Mouse (Mus musculus) myocyte (in vitro differentiated cells): ENCODE data around the gene Gm43064. TPM values are rescaled to one million over a fixed set of nuclear protein-coding genes. Genes with fewer than 3 reads are reported as not detected.

ENCODE experiments used
- H3K27me3 ChIP-seq: one replicate; pipeline ENCODE4 v1.6.1; 2011; ENCODE audit not compliant: control insufficient read depth, insufficient read depth, insufficient read length
- H3K36me3 ChIP-seq: one replicate; pipeline ENCODE4 v1.6.1; 2011; ENCODE audit not compliant: control insufficient read depth, insufficient read depth
- H3K4me2 ChIP-seq: one replicate; pipeline ENCODE4 v1.6.1; 2011; ENCODE audit warnings: low read depth, control low read depth
- H3K4me3 ChIP-seq: one replicate; pipeline ENCODE4 v1.5.1; 2011; ENCODE audit warnings: mild to moderate bottlenecking, control low read depth, moderate library complexity
- H3K79me2 ChIP-seq: one replicate; pipeline ENCODE4 v1.6.1; 2011; ENCODE audit not compliant: control insufficient read depth, insufficient read depth
- H3ac ChIP-seq: one replicate; pipeline ENCODE4 v1.6.1; 2011; ENCODE audit not compliant: control insufficient read depth, insufficient read length
- CEBPB ChIP-seq: IDR thresholded peaks from 2 replicates; pipeline ENCODE4 v1.6.1; 2011; ENCODE audit warnings: mild to moderate bottlenecking, moderate library complexity; ENCODE audit not compliant: poor library complexity, insufficient read depth, severe bottlenecking
- E2F4 ChIP-seq: IDR thresholded peaks from one replicate; pipeline ENCODE4 v1.6.1; 2011; ENCODE audit warnings: mild to moderate bottlenecking, control low read depth, moderate library complexity; ENCODE audit not compliant: insufficient read depth
- MAX ChIP-seq: IDR thresholded peaks from one replicate; pipeline ENCODE4 v1.6.1; 2011; ENCODE audit warnings: low read depth, mild to moderate bottlenecking, control low read depth
- MYOD1 ChIP-seq, 3 experiments: IDR thresholded peaks; one replicate each; pipeline ENCODE4 v1.6.1; 2011; ENCODE audit warnings: control low read depth in 2 of 3, low read depth in 2 of 3, mild to moderate bottlenecking in 2 of 3, moderate library complexity in 1 of 3; ENCODE audit not compliant: insufficient read length in 2 of 3, control insufficient read depth in 1 of 3
- MYOG ChIP-seq, 3 experiments: IDR thresholded peaks; one replicate each; pipeline ENCODE4 v1.6.1; 2011; ENCODE audit warnings: control low read depth in 2 of 3, low read depth in 2 of 3, mild to moderate bottlenecking in 2 of 3; ENCODE audit not compliant: insufficient read length in 2 of 3, control insufficient read depth in 1 of 3, insufficient read depth in 1 of 3
- POLR2A ChIP-seq: IDR thresholded peaks from one replicate; pipeline ENCODE4 v1.6.1; 2011; ENCODE audit warnings: low read depth, mild to moderate bottlenecking, control low read depth, moderate library complexity; ENCODE audit not compliant: insufficient read length
- POLR2AphosphoS2 ChIP-seq: IDR thresholded peaks from one replicate; pipeline ENCODE4 v1.6.1; 2011; ENCODE audit warnings: low read depth, control low read depth; ENCODE audit not compliant: insufficient read length
- REST ChIP-seq: IDR thresholded peaks from one replicate; pipeline ENCODE4 v1.6.1; 2011; ENCODE audit warnings: mild to moderate bottlenecking, control low read depth, moderate library complexity; ENCODE audit not compliant: insufficient read depth, insufficient read length
- SRF ChIP-seq: IDR thresholded peaks from one replicate; pipeline ENCODE4 v1.6.1; 2011; ENCODE audit warnings: low read depth; ENCODE audit not compliant: control insufficient read depth, insufficient read length
- TCF12 ChIP-seq: IDR thresholded peaks from one replicate; pipeline ENCODE4 v1.6.1; 2011; ENCODE audit warnings: mild to moderate bottlenecking, control low read depth; ENCODE audit not compliant: poor library complexity, insufficient read depth, severe bottlenecking
- TCF3 ChIP-seq: IDR thresholded peaks from one replicate; pipeline ENCODE4 v1.6.1; 2011; ENCODE audit warnings: low read depth, control low read depth; ENCODE audit not compliant: insufficient read length
- USF1 ChIP-seq: IDR thresholded peaks from one replicate; pipeline ENCODE4 v1.6.1; 2011; ENCODE audit warnings: low read depth, mild to moderate bottlenecking, control low read depth, moderate library complexity
- polyA plus RNA-seq: library from polyadenylated mRNA; unstranded; fragments of >200 nt; fragmentation: generic; extraction: Trizol; gene quantifications from one replicate; pipeline ENCODE4 v1.2.1, GENCODE M21; 2012; ENCODE audit warnings: missing spikeins

The Gm43064 gene
- polyA plus RNA-seq, 1 experiment: 0.06 TPM

DNA sequence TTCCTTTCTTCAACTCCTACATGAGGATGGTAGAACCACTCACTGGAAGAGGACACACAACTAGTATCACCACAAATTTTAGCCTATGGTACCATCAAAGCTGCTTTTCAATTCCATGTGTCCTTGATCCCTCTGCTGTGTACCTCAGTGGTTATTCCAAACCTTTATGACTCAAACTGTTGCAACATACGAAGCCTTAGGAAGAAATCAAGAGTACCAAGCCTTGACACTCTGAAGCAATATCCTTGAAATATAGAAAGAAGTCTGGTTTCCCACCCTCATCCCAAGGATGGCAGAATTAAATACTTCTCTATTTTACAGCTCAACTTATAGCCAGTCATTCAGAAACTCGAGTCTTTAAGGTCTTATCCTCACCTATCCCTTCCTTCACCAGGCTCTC lies 13.0 kb upstream of the Gm43064 start:
- H3ac ChIP-seq: no peak overlapping the region
- H3K36me3 ChIP-seq: no peaks in the 10 kb centered on the region
- H3K27me3 ChIP-seq: no peaks in the 10 kb centered on the region
- no peaks in the 10 kb centered on the region for H3K79me2 ChIP-seq
- TF ChIP-seq CEBPB (peak; percentile 65; the same call in 1 of the 2 replicates), USF1 (no peak)
- H3K4me3 ChIP-seq: no peak overlapping the region
- H3K4me2 ChIP-seq: peak overlapping the region; percentile 2

DNA sequence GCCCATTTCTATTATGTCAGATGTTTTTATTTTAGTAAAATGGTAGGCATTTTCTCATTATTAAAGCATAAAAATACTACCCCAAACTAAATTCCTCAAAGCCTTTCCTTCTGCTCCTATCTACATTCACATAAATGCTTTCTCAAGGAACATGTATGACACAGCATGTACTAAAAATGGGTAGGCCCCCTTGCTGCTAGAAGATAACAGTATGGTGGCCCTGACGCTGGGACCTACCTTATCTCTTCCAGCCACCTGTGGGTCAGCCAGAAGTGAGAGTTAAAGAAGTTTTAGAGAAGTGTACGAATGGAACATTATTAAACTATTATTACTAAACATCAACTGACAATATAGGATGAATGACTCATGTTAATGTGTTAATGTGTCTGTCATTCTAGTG lies 9.9 kb upstream of the Gm43064 start:
- Histone ChIP-seq H3K36me3 (peaks cover 16% of the 10 kb centered on the region), H3ac (no peak overlapping the region), H3K27me3 (no peaks in the 10 kb centered on the region), H3K4me3 (no peak overlapping the region), H3K4me2 (no peak overlapping the region), H3K79me2 (no peaks in the 10 kb centered on the region)
- TF ChIP-seq MYOD1 (IDR thresholded peaks at IDR 0.05; ENCODE audit: control insufficient read depth in 1 of 3, insufficient read length in 2 of 3, low read depth in 2 of 3): no peak
- no peak for TF ChIP-seq E2F4
- TF ChIP-seq SRF: no peak
- TF ChIP-seq MYOG (IDR thresholded peaks at IDR 0.05; ENCODE audit: control insufficient read depth in 1 of 3, insufficient read depth in 1 of 3, insufficient read length in 2 of 3, low read depth in 2 of 3): no peak
- TF ChIP-seq REST: no peak
- no peak for TF ChIP-seq POLR2A
- no peak for TF ChIP-seq USF1
- no peak for TF ChIP-seq POLR2AphosphoS2
- no peak for TF ChIP-seq TCF12
- TF ChIP-seq TCF3: no peak
- no peak for TF ChIP-seq MAX
- TF ChIP-seq CEBPB: no peak

DNA sequence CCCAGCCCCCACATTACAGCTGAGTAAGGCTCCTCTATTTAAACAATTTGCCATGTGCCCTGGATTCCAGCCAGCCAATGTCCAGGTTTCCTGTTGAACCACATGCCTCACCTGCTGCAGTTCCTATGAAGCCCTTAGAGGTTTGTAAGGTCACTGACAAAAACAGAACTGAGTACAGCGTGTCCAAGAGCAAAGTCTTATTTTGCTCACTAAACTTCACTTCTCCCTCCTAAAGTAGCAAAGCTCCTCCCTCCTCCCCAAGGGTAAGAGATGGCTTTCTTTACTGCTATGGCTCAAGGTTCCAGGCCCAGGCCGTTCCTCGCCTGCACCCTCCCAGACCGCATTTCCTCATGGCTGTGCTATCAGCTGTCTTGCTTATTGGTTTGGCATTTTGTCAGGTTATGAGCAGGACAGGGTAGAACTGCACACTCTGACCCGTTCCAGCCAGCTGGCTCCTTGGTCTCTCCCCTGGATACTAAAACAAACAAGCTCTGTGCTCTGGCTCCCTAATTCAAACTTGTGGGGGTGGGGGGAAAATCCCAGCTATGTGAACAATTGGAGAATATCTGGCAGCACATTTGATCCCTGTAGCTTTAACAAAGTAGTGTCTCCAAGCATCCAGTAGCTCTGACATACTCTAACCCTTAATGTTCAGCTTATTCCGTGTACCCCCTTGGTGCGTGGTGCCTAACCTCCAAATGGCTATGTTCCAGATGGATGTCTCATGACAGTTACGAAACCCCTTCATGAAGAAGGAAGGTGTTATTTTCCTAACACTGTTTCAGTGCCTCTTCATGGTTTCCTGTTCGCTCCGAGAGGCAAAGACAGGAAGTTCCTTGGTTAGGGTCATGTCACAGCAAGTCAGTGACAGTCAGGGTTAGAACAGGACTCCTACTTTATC lies 7.5 kb upstream of the Gm43064 start:
- TF ChIP-seq POLR2AphosphoS2: no peak
- TF ChIP-seq TCF3: no peak
- no peak for TF ChIP-seq USF1
- TF ChIP-seq MYOD1 (IDR thresholded peaks at IDR 0.05; ENCODE audit: control insufficient read depth in 1 of 3, insufficient read length in 2 of 3, low read depth in 2 of 3): peak in 2 of 3 experiments; percentile 23 to 42
- no peak for TF ChIP-seq POLR2A
- TF ChIP-seq E2F4: no peak
- TF ChIP-seq TCF12: no peak
- no peak for TF ChIP-seq SRF
- TF ChIP-seq REST: no peak
- TF ChIP-seq MAX: no peak
- TF ChIP-seq MYOG (IDR thresholded peaks at IDR 0.05; ENCODE audit: control insufficient read depth in 1 of 3, insufficient read depth in 1 of 3, insufficient read length in 2 of 3, low read depth in 2 of 3): peak in 1 of 3 experiments; percentile 67
- no peak for TF ChIP-seq CEBPB
- H3K79me2 ChIP-seq: no peaks in the 10 kb centered on the region
- no peak overlapping the region for H3ac ChIP-seq
- no peak overlapping the region for H3K4me2 ChIP-seq
- peaks cover 22% of the 10 kb centered on the region for H3K36me3 ChIP-seq
- no peaks in the 10 kb centered on the region for H3K27me3 ChIP-seq
- H3K4me3 ChIP-seq: no peak overlapping the region

DNA sequence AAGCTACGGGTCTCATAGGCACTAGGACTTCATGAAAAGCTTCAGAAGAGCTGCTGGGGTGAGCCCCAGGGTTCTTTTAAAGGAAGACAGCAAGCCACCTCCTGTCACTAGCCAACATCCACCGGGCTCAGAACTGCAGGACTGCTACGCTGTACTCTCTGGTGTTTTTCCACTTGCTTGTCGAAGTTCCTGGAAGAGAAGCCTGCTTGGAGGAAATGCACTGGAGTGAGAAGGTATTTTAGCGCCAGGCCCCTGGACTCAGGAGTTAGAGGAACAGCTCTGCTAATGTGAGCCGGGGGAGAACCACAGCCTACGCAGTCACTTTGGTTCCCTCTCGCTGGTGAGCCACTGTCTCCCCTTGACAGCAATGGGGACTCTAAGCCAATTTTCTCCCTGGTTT lies 6.5 kb upstream of the Gm43064 start:
- no peaks in the 10 kb centered on the region for H3K27me3 ChIP-seq
- no peak overlapping the region for H3K4me2 ChIP-seq
- no peaks in the 10 kb centered on the region for H3K79me2 ChIP-seq
- H3ac ChIP-seq: no peak overlapping the region
- H3K36me3 ChIP-seq: peaks cover 22% of the 10 kb centered on the region
- TF ChIP-seq SRF (no peak), MYOD1 (IDR thresholded peaks at IDR 0.05; ENCODE audit: control insufficient read depth in 1 of 3, insufficient read length in 2 of 3, low read depth in 2 of 3) (no peak), REST (no peak), MYOG (IDR thresholded peaks at IDR 0.05; ENCODE audit: control insufficient read depth in 1 of 3, insufficient read depth in 1 of 3, insufficient read length in 2 of 3, low read depth in 2 of 3) (no peak), TCF3 (no peak), POLR2A (no peak), POLR2AphosphoS2 (no peak), CEBPB (no peak)
- H3K4me3 ChIP-seq: no peak overlapping the region

DNA sequence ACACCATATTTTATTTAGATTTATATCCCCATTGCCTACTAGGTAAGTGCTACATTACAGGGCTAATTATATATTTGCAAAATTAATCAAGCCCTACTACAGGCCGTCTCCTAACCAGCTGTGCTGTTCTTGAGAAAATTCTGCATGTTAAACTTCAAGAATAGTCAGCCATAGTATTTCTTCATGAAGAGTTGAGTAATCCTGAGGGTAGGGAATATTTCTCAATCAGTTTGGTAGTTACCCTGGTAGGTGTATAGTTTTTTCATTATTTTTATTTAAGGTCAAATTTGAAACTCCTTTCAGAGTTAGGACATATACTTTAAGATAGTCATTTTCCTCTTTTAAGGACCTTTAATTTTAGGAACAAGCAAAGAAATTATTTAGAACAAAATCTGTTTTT lies 3.7 kb upstream of the Gm43064 start:
- Histone ChIP-seq H3K4me2 (no peak overlapping the region), H3ac (no peak overlapping the region), H3K4me3 (no peak overlapping the region), H3K79me2 (peaks cover 16% of the 10 kb centered on the region), H3K27me3 (no peaks in the 10 kb centered on the region), H3K36me3 (peaks cover 22% of the 10 kb centered on the region)
- TF ChIP-seq E2F4: no peak
- no peak for TF ChIP-seq SRF
- no peak for TF ChIP-seq REST
- TF ChIP-seq MAX: no peak
- TF ChIP-seq POLR2AphosphoS2: no peak
